In the genomic region with DNA sequence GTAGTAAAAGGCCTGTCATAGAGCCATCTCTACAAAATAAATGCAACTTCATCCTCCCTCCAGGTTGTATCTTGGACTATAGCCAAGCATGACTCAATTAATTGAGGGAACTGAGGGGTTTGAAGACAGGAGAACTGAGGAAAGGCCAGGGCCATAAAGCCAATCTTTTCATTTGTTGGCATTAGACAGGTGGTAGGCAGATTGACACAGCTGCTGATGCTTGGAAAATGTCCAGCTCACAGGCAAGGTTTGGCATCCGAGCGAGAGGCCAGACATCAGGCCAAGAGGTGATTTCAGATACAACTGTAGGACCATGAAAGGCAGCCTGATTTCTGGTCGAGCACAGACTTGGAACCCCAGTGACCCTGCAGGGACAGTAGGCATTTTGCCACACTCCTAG, we compare ENCODE assay signal across 19 mouse cellular contexts.
A peak's percentile ranks its signal among the peaks of the same experiment; 100 is the strongest.
DNase-seq lines count a peak whose midpoint lies in the region; ATAC-seq lines count a peak whose summit lies in the region.
"Had no signal": no experiment of that assay in that cellular context is flagged by ENCODE, and none has a peak within 500 bp of the region (broad histone marks: within the 10 kb centered on the region; RNA-seq: fewer than 3 reads in every experiment).

No protein-coding gene starts in this region.

- 0 out of 2 replicates have a peak overlapping the region, but pooled peaks have one; percentile 14 for H3K27ac ChIP-seq in limb, embryonic 12.5 days
- H3K27ac ChIP-seq in limb, embryonic 10.5 days: no peak overlapping the region
- H3K27ac ChIP-seq: liver, embryonic 12.5 days; stomach, embryonic 15.5 days had no signal

- H3K27me3 ChIP-seq in limb, embryonic 12.5 days: no peaks in the 10 kb centered on the region
- H3K27me3 ChIP-seq in limb, embryonic 10.5 days (ENCODE audit: low read depth, poor library complexity, severe bottlenecking): no peaks in the 10 kb centered on the region
- H3K27me3 ChIP-seq: liver, embryonic 12.5 days; Patski; stomach, embryonic 15.5 days had no signal

- 79% methylated on average over 3 of the region's 3 CpGs for WGBS in limb, embryonic 12.5 days
- 93% methylated on average over 3 of the region's 3 CpGs for WGBS in limb, embryonic 10.5 days

- intact Hi-C loops in heart, postnatal 25 days (cut with DNase I): no loop called here

- no peak for ATAC-seq in limb, embryonic 12.5 days (ENCODE audit: insufficient number of reproducible peaks, insufficient read depth, low FRiP score, low TSS enrichment, low read depth)
- ATAC-seq in inflammation-experienced regulatory T-cells, adult 6 months: no peak
- ATAC-seq: CD4-positive, CD25-positive, alpha-beta regulatory T cell, adult 4 months; liver, embryonic 12.5 days; Patski had no signal

- H3K4me3 ChIP-seq in limb, embryonic 12.5 days (replicated peaks): no peak overlapping the region
- H3K4me3 ChIP-seq in limb, embryonic 10.5 days: no peak overlapping the region
- H3K4me3 ChIP-seq: liver, embryonic 12.5 days; stomach, embryonic 15.5 days had no signal

- H3K4me1 ChIP-seq in limb, embryonic 12.5 days (replicated peaks): no peaks in the 10 kb centered on the region
- 0 out of 2 replicates have a peak, but pooled peaks cover 3% of the 10 kb centered on the region for H3K4me1 ChIP-seq in limb, embryonic 10.5 days
- H3K4me1 ChIP-seq: liver, embryonic 12.5 days; stomach, embryonic 15.5 days had no signal

- peak; percentile 2 to 8 for DNase-seq in heart, adult 9 months (ENCODE audit: low spot score in 2 of 2)
- no peak for DNase-seq in heart, postnatal 25 days (ENCODE audit: low spot score)
- no peak for DNase-seq in limb, embryonic 10.5 days (ENCODE audit: low spot score)
- DNase-seq in heart, postnatal 4 days: peak; percentile 10
- DNase-seq in thymus, postnatal 25 days: no peak
- DNase-seq: adrenal gland, postnatal 25 days; cerebellum, adult 18-20 months; kidney, adult 2 months; kidney, postnatal 10 days; lung, embryonic 14.5 days; lung, postnatal 4 days; retina, postnatal 1 day; thymus, adult 2 months had no signal

- H3K9ac ChIP-seq in limb, embryonic 12.5 days (replicated peaks): no peak overlapping the region
- H3K9ac ChIP-seq: liver, embryonic 12.5 days; lung, embryonic 14.5 days; stomach, embryonic 15.5 days had no signal

- H3K4me2 ChIP-seq in limb, embryonic 12.5 days: no peak overlapping the region
- H3K4me2 ChIP-seq: liver, embryonic 12.5 days; lung, embryonic 14.5 days; stomach, embryonic 15.5 days had no signal

- H3K9me3 ChIP-seq in limb, embryonic 12.5 days: no peaks in the 10 kb centered on the region
- no peaks in the 10 kb centered on the region; the same call in 1 of the 2 replicates for H3K9me3 ChIP-seq in limb, embryonic 10.5 days (replicated peaks)
- H3K9me3 ChIP-seq: liver, embryonic 12.5 days; stomach, embryonic 15.5 days had no signal

- no peaks in the 10 kb centered on the region for H3K36me3 ChIP-seq in limb, embryonic 12.5 days
- H3K36me3 ChIP-seq in limb, embryonic 10.5 days: no peaks in the 10 kb centered on the region
- H3K36me3 ChIP-seq: liver, embryonic 12.5 days; stomach, embryonic 15.5 days had no signal

Comparison
In these comparisons a context has a peak if more than half of its experiments do, and no peak if none do; other contexts are left out.
1. DNase-seq: peak in heart, adult 9 months (2 of 2) and heart, postnatal 4 days (single experiment); none in heart, postnatal 25 days (single experiment), limb, embryonic 10.5 days (single experiment) and thymus, postnatal 25 days (single experiment).